Mouse (Mus musculus): ENCODE results near the gene Mageh1. TPM values are rescaled to one million over a fixed set of nuclear protein-coding genes. Genes with fewer than 3 reads are reported as not detected.
"Not testable (repeated sequence)": the region's sequence is repeated elsewhere in the genome, so short reads cannot be mapped to it uniquely, and the experiment has no call there.

Gene Mageh1
- polyA plus RNA-seq, 1 experiment from 2014 or later: 32.6 TPM

GRCm38 (mm10) chrX:152996105-152996504 is 41.3 kb downstream of the Mageh1 start:
- not testable (repeated sequence) for H3K9ac ChIP-seq (ENCODE audit: low read depth, low read length); H3K9me3 ChIP-seq (replicated peaks; ENCODE audit: control insufficient read depth, low read length); H3K27ac ChIP-seq (ENCODE audit: low read depth, low read length); H3K36me3 ChIP-seq (ENCODE audit: control insufficient read depth, insufficient read depth, low read length); H3K4me2 ChIP-seq; ATAC-seq (replicated peaks; ENCODE audit: insufficient number of reproducible peaks, low FRiP score, low TSS enrichment); H3K27me3 ChIP-seq (ENCODE audit: control insufficient read depth, insufficient read depth, low read length); H3K4me1 ChIP-seq (ENCODE audit: control insufficient read depth, insufficient read depth, low read length); H3K4me3 ChIP-seq (ENCODE audit: low read depth, low read length)
- no CpG with 5 or more reads among the region's 3 CpGs for WGBS (ENCODE audit: insufficient replicate concordance)

GRCm38 (mm10) chrX:152989852-152990251 is 47.5 kb downstream of the Mageh1 start:
- H3K4me1 ChIP-seq (ENCODE audit: control insufficient read depth, insufficient read depth, low read length); ATAC-seq (replicated peaks; ENCODE audit: insufficient number of reproducible peaks, low FRiP score, low TSS enrichment); H3K4me3 ChIP-seq (ENCODE audit: low read depth, low read length); H3K27ac ChIP-seq (ENCODE audit: low read depth, low read length); H3K27me3 ChIP-seq (ENCODE audit: control insufficient read depth, insufficient read depth, low read length); H3K4me2 ChIP-seq; H3K9me3 ChIP-seq (replicated peaks; ENCODE audit: control insufficient read depth, low read length); H3K9ac ChIP-seq (ENCODE audit: low read depth, low read length); H3K36me3 ChIP-seq (ENCODE audit: control insufficient read depth, insufficient read depth, low read length): not testable (repeated sequence)

Other genes starting within 250 kb of the Mageh1 start
- gene Usp51, start 31.1 kb downstream of the Mageh1 start, polyA plus RNA-seq (2014; fragmentation: Nextera tagmentation; extraction: Ambion mirVana): 1.0 and 1.9 TPM in 2 replicates
- gene Foxr2, start 81.2 kb upstream of the Mageh1 start, polyA plus RNA-seq (2014; fragmentation: Nextera tagmentation; extraction: Ambion mirVana): not detected in 2 replicates
- 1.5 and 1.7 TPM in 2 replicates for gene Rragb, start 102.4 kb upstream of the Mageh1 start, polyA plus RNA-seq (2014; fragmentation: Nextera tagmentation; extraction: Ambion mirVana)
- 1.6 and 2.1 TPM in 2 replicates for gene Klf8, start 199.9 kb upstream of the Mageh1 start, polyA plus RNA-seq (2014; fragmentation: Nextera tagmentation; extraction: Ambion mirVana)